Mouse (Mus musculus) embryonic facial prominence, embryonic 10.5 days (tissue): Measurements from ENCODE around the gene Hinfp. TPM values are rescaled to one million over a fixed set of nuclear protein-coding genes. Genes with fewer than 3 reads are reported as not detected.

Source experiments
- DNase-seq: peaks from one replicate; pipeline ENCODE4 v3.0.0-alpha.2; 2017; ENCODE audit warnings: low spot score
- H3K27ac ChIP-seq: fragments of 300-500 bp; sonication (generic); replicated peaks from 2 replicates; pipeline ENCODE4 v1.5.1; 2016; ENCODE audit warnings: mild to moderate bottlenecking
- H3K27me3 ChIP-seq: fragments of 300-500 bp; sonication (generic); replicated peaks from 2 replicates; pipeline ENCODE4 v1.6.1; 2016; ENCODE audit warnings: low read depth, mild to moderate bottlenecking; ENCODE audit not compliant: poor library complexity, severe bottlenecking
- H3K36me3 ChIP-seq: fragments of 300-500 bp; sonication (generic); replicated peaks from 2 replicates; pipeline ENCODE4 v1.6.1; 2016; ENCODE audit warnings: mild to moderate bottlenecking, moderate library complexity
- H3K4me1 ChIP-seq: fragments of 300-500 bp; sonication (generic); 2 replicates; pipeline ENCODE4 v1.6.1; 2016
- H3K4me3 ChIP-seq: fragments of 300-500 bp; sonication (generic); 2 replicates; pipeline ENCODE4 v1.5.1; 2016; ENCODE audit warnings: mild to moderate bottlenecking, moderate library complexity
- H3K9me3 ChIP-seq: fragments of 300-500 bp; sonication (generic); 2 replicates; pipeline ENCODE4 v1.6.1; 2016; ENCODE audit warnings: mild to moderate bottlenecking
- WGBS: fragments of 180-500 bp; shearing (Covaris S2); methylation state at CpG from one replicate; pipeline ENCODE4 v1.1.7; 2016; 5-methylcytosine and 5-hydroxymethylcytosine counted together
- polyA plus RNA-seq: library from polyadenylated mRNA; unstranded; fragments of >200 nt; fragmentation: Nextera tagmentation; extraction: Ambion mirVana; gene quantifications from 2 replicates; pipeline ENCODE4 v1.2.1, GENCODE M21; 2016

Hinfp gene
- polyA plus RNA-seq, 1 experiment from 2014 or later: 29.6 TPM

GRCm38 (mm10) chr9:44288076-44288958 is 17.2 kb downstream of the Hinfp start, which contains the start of gene Abcg4:
TSS of gene Abcg4 (minus strand) at chr9:44288615.
- DNase-seq: peak; percentile 55
- H3K4me3 ChIP-seq: peak within 1 kb of the TSS; percentile 81
- 1% methylated on average over 38 of the region's 38 CpGs for WGBS
- H3K36me3 ChIP-seq: peaks cover 33% of the 10 kb centered on the region
- peaks cover 55% of the 10 kb centered on the region for H3K27me3 ChIP-seq
- H3K9me3 ChIP-seq: no peaks in the 10 kb centered on the region
- H3K4me1 ChIP-seq: peaks cover 31% of the 10 kb centered on the region
- peak within 1 kb of the TSS; percentile 81 for H3K27ac ChIP-seq

- peaks cover 26% of the 10 kb centered on the region for H3K36me3 ChIP-seq
These were observed 17.9 kb downstream of the Hinfp start for GRCm38 (mm10) chr9:44287401-44288075.

GRCm38 (mm10) chr9:44287003-44287400 is 18.5 kb downstream of the Hinfp start:
- Histone ChIP-seq H3K36me3 (peaks cover 21% of the 10 kb centered on the region), H3K27me3 (peaks cover 55% of the 10 kb centered on the region), H3K27ac (peak overlapping the region; percentile 81), H3K4me1 (peaks cover 31% of the 10 kb centered on the region), H3K4me3 (peak overlapping the region; percentile 81), H3K9me3 (no peaks in the 10 kb centered on the region)
- DNase-seq: peak; percentile 18
- 6% methylated on average over 11 of the region's 11 CpGs for WGBS

More at GRCm38 (mm10) chr9:44287401-44288075, 17.9 kb downstream of the Hinfp start:
- H3K27ac ChIP-seq: peak overlapping the region; percentile 81
- no peaks in the 10 kb centered on the region for H3K9me3 ChIP-seq
- peaks cover 31% of the 10 kb centered on the region for H3K4me1 ChIP-seq
- WGBS: under 1% methylated on average over 47 of the region's 47 CpGs
- DNase-seq: peak; percentile 59
- H3K27me3 ChIP-seq: peaks cover 55% of the 10 kb centered on the region
- H3K4me3 ChIP-seq: peak overlapping the region; percentile 81

GRCm38 (mm10) chr9:44286256-44286850 is 19.1 kb downstream of the Hinfp start:
- peaks cover 55% of the 10 kb centered on the region for H3K27me3 ChIP-seq
- no peaks in the 10 kb centered on the region for H3K9me3 ChIP-seq
- DNase-seq: no peak
- peaks cover 15% of the 10 kb centered on the region for H3K36me3 ChIP-seq
- H3K4me3 ChIP-seq: peak overlapping the region; percentile 81; the same call in 1 of the 2 replicates
- H3K4me1 ChIP-seq: peaks cover 31% of the 10 kb centered on the region
- no peak overlapping the region for H3K27ac ChIP-seq
- WGBS: 8% methylated on average over 6 of the region's 6 CpGs

- H3K9me3 ChIP-seq: no peaks in the 10 kb centered on the region
- no peak overlapping the region for H3K4me3 ChIP-seq
- 69% methylated on average over 5 of the region's 5 CpGs for WGBS
- H3K36me3 ChIP-seq: no peaks in the 10 kb centered on the region; the same call in 1 of the 2 replicates
- no peak overlapping the region for H3K27ac ChIP-seq
- H3K27me3 ChIP-seq: peaks cover 33% of the 10 kb centered on the region
- peaks cover 20% of the 10 kb centered on the region for H3K4me1 ChIP-seq
- no peak for DNase-seq
These were observed 22.3 kb downstream of the Hinfp start for GRCm38 (mm10) chr9:44283183-44283582.

GRCm38 (mm10) chr9:44269973-44270372 is 35.5 kb downstream of the Hinfp start:
- Histone ChIP-seq H3K4me3 (no peak overlapping the region), H3K4me1 (peaks cover 11% of the 10 kb centered on the region), H3K27ac (no peak overlapping the region), H3K36me3 (no peaks in the 10 kb centered on the region), H3K9me3 (no peaks in the 10 kb centered on the region), H3K27me3 (peaks cover 18% of the 10 kb centered on the region)
- DNase-seq: no peak
- WGBS: 84% methylated on average over 4 of the region's 4 CpGs

- no peak overlapping the region for H3K4me3 ChIP-seq
- H3K4me1 ChIP-seq: peaks cover 11% of the 10 kb centered on the region
- H3K36me3 ChIP-seq: no peaks in the 10 kb centered on the region
- no peaks in the 10 kb centered on the region for H3K9me3 ChIP-seq
- WGBS: 82% methylated on average over 3 of the region's 3 CpGs
- H3K27me3 ChIP-seq: peaks cover 18% of the 10 kb centered on the region
- no peak for DNase-seq
- no peak overlapping the region for H3K27ac ChIP-seq
These were observed 36.4 kb downstream of the Hinfp start for GRCm38 (mm10) chr9:44269077-44269476.

- Histone ChIP-seq H3K27me3 (peaks cover 18% of the 10 kb centered on the region), H3K27ac (peak within 1 kb of the TSS; percentile 82), H3K4me1 (peaks cover 11% of the 10 kb centered on the region), H3K9me3 (no peaks in the 10 kb centered on the region), H3K36me3 (no peaks in the 10 kb centered on the region), H3K4me3 (peak within 1 kb of the TSS; percentile 60)
- WGBS: 83% methylated on average over 6 of the region's 6 CpGs
- no peak for DNase-seq
These were observed 37.0 kb downstream of the Hinfp start, which contains the start of gene Nlrx1 for GRCm38 (mm10) chr9:44268432-44268831. TSS of gene Nlrx1 (minus strand) at chr9:44268599.

- WGBS: 6% methylated on average over 28 of the region's 28 CpGs
- peaks cover 18% of the 10 kb centered on the region for H3K27me3 ChIP-seq
- H3K36me3 ChIP-seq: no peaks in the 10 kb centered on the region
- H3K9me3 ChIP-seq: no peaks in the 10 kb centered on the region
- peak overlapping the region; percentile 60 for H3K4me3 ChIP-seq
- H3K4me1 ChIP-seq: peaks cover 11% of the 10 kb centered on the region
- peak overlapping the region; percentile 82 for H3K27ac ChIP-seq
- DNase-seq: peak; percentile 84
These were observed 37.5 kb downstream of the Hinfp start for GRCm38 (mm10) chr9:44268027-44268360.

- Histone ChIP-seq H3K27ac (peak overlapping the region; percentile 82), H3K36me3 (no peaks in the 10 kb centered on the region), H3K9me3 (no peaks in the 10 kb centered on the region), H3K27me3 (peaks cover 18% of the 10 kb centered on the region), H3K4me1 (peaks cover 11% of the 10 kb centered on the region), H3K4me3 (peak overlapping the region; percentile 60)
- 10% methylated on average over 23 of the region's 23 CpGs for WGBS
- peak; percentile 34 for DNase-seq
These were observed 38.0 kb downstream of the Hinfp start for GRCm38 (mm10) chr9:44267319-44268026.

GRCm38 (mm10) chr9:44266478-44267226 is 38.8 kb downstream of the Hinfp start:
- Histone ChIP-seq H3K4me1 (peaks cover 11% of the 10 kb centered on the region), H3K36me3 (no peaks in the 10 kb centered on the region), H3K9me3 (no peaks in the 10 kb centered on the region), H3K27me3 (peaks cover 18% of the 10 kb centered on the region), H3K4me3 (0 out of 2 replicates have a peak overlapping the region, but pooled peaks have one; percentile 60), H3K27ac (no peak overlapping the region)
- no peak for DNase-seq
- 76% methylated on average over 8 of the region's 8 CpGs for WGBS
